Mouse (Mus musculus) heart, postnatal 10 days (tissue): Measurements from ENCODE around the gene Tenm3. TPM values are rescaled to one million over a fixed set of nuclear protein-coding genes. Genes with fewer than 3 reads are reported as not detected.

Experiments
- DNase-seq, 2 experiments: peaks; one replicate each; pipeline ENCODE4 v3.0.0; 2021
- intact Hi-C: fragments of 180-260 bp; cut with DNase I; formaldehyde crosslinking; loops from one replicate; pipeline ENCODE4 v1.15.1; 2025
- total RNA-seq, 2 experiments: library from RNA; stranded (reverse); gene quantifications; 2 replicates each; pipeline ENCODE4 v1.2.3; 2021

The Tenm3 gene
- total RNA-seq, 2 experiments from 2014 or later: 8.3 to 8.7 TPM

GRCm38 (mm10) chr8:48489417-48489816, 354.3 kb downstream of the Tenm3 start:
- no peak for DNase-seq
- intact Hi-C loops: no loop called here

DNA sequence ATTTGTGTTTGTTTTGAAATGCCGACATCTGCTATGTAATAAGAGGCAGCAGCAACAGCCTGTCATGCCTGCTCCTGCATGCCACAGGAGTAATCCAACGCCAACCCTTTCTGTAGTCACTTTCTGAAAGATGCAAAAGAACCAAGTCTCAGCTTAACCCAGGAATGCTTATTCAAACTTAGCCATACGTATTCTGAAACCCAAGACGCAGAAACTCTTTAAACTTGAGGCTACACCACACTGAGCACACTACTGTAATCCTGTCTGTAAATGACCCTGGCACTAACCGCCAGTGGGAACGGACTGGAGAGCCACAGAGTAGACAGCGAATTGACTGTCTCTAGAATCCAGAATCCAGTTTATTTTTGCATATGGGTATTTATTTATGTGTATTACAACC, 354.9 kb downstream of the Tenm3 start:
- DNase-seq: no peak
- intact Hi-C loops: no loop called here

GRCm38 (mm10) chr8:48484143-48484542, 359.6 kb downstream of the Tenm3 start:
- no peak for DNase-seq
- intact Hi-C loops: no loop called here

- intact Hi-C loops: no loop called here
- peak; percentile 37 to 49 for DNase-seq
Observed at GRCm38 (mm10) chr8:48481709-48482671, 361.8 kb downstream of the Tenm3 start.

DNA sequence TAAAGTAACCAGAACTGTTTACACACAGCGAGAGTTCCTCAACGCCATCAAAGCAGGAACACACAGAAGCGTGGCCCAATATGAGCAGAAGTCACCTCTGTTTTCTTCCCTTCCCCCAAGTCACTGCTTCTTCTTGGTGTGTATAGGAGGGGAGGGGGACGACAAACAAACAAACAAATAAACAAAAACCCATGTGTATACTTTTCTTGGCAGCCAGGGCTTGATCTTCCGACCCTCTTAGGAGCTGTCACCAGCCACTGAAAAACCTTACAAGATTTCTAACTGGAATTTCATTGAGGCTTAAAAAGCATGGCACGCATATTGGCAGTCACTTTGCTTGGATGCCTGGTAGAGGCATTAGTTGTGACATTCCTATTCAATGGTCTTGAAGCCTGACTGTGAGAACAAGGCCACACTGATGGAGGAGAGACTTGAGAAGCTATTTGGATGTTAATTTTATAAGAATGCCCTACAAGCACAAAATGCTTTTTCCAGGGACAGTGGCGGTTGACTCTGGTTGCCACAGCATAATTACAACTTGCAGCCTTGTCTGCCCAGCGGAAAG, 366.3 kb downstream of the Tenm3 start:
- intact Hi-C loops: no loop called here
- no peak for DNase-seq

GRCm38 (mm10) chr8:48476896-48477295, 366.9 kb downstream of the Tenm3 start:
- intact Hi-C loops: no loop called here
- DNase-seq: no peak

GRCm38 (mm10) chr8:48467633-48468032, 376.1 kb downstream of the Tenm3 start:
- DNase-seq: no peak
- intact Hi-C loops: no loop called here

DNA sequence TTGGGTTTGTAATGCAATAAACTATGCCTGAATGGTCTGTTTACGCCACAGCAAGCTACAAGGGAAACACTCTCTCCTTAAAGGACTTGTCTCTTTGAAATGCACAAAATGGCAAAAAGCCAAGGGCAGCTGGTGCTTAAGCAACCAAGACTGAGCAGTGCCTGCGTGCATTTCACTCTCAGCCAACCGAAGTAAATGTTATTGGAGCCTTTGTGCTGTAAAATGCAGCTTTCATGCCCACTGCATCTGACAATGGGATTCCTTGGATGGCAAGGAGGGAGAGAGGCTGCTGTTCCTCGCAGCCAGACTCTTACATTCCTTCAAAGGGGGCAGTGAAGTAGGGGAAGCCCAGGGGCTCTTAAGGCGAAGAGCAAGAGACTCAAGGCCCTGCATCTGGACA, 385.4 kb downstream of the Tenm3 start:
- intact Hi-C loops: no loop called here
- no peak for DNase-seq

DNA sequence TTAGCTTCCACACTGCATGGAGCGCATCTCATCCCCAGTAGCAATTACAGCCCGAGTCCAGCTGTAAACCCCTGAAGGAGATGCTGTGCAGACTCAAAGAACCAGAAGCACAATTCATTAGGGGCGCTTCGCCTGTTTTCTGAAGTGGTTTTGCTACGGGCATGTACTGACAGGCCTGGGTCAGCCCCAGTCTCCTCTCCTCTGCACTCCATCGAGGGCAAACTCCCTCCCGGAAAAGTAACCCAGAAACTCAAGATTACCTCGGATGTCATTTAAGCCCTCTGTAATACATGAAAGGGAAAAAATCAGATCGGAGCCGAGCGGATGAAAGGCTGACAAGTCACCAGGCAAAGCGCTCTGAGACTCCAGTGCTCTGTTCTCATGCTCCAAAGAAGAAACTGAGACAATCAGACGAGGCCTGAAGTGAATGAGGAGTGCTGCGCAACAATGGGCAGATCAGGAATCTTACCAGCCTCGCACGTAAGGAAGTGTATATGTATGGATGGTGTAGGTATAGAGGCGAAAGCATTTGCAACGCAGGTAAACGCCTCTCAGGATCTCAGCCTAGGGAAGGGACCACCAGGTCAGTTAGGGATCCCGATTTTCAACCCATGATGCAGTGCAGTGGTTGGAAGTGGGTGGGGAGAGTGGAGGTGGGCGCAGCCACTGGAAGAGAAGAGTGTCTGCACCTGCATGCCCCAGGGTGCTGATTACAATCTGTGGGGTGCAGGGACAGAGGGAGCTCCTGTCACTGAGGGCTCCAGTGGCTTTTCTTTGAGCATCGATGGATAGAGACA, 387.2 kb downstream of the Tenm3 start:
- intact Hi-C loops: no loop called here
- no peak for DNase-seq

DNA sequence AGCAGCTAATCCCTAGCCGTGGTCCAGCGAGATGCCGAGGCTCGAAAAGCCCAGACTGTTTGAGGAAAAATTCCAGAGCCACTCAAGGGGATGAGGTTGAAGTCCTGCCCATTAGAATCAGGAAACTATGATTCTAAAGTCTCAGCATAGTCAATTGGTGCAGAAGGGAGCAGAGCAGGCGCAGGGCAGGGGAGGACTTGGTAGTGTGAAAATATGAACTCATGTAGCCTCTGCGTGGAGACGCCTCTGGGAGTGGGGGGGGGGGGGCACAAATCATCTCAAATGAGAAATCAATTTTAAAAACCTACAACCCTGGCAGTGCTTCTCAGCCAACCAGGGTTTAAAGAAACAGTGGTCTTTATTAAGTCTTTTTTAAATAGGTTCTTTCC, 392.5 kb downstream of the Tenm3 start:
- DNase-seq: peak in 1 of 2 experiments; percentile 16

GRCm38 (mm10) chr8:48450397-48451246, 393.1 kb downstream of the Tenm3 start:
- intact Hi-C loops: no loop called here
- peak; percentile 44 to 49 for DNase-seq

More for the DNA sequence above, 392.5 kb downstream of the Tenm3 start:
- intact Hi-C loops: no loop called here

DNA sequence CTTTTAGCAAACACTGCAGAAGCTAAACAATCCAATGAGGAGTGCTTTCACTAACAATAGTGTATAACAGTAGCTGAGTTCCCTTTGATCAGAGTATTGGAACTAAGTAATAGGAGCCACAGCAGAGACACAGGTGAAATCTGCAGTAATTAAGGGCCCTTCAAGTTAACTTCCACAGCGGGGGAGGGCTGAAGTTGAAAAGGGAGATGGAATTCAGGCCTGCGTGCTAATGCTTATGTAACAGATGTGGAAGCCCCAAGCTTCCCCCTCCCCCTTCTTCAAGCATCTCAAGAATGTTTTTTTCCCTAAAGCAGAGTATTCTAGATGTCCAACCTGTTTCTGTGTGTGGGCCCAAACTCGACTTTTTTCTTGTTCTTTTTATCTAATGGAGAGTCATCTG, 394.1 kb downstream of the Tenm3 start:
- intact Hi-C loops: no loop called here

GRCm38 (mm10) chr8:48445690-48446089, 398.1 kb downstream of the Tenm3 start:
- no peak for DNase-seq
- intact Hi-C loops: no loop called here

More for the DNA sequence above, 394.1 kb downstream of the Tenm3 start:
- no peak for DNase-seq

- intact Hi-C loops: no loop called here
- no peak for DNase-seq
Observed at GRCm38 (mm10) chr8:48439491-48439890, 404.3 kb downstream of the Tenm3 start.

DNA sequence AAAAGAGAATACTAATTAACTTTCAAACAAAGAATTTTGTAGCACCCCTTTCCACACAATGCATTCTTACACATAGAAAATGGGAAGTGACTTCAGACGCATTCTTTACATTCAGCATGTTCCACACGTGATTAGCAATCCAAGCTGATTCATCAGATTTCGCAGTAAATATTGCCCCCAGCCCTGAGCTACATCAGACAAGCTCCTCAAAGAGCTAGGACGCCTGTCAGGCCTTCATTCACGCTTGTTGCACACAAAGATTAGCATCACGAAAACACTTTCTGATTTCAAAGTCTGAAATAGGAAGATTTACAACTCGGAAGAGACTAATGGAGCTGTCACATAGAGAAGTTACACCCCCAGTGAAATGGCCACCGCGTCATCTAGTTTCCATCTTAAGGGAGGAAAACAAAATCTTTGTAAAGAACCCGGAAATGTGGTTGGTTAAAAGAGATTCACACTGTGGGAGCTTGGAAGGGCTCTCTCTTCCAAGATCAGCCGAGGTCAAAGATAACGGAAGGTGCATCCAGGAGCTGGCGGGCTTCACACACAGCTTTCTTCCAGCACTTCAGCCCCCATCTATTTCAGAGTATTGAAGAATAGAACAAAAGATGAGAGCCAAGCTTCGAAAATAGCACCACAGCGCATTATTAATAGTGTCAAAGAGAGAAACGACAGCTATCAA, 406.1 kb downstream of the Tenm3 start:
- intact Hi-C loops: no loop called here
- DNase-seq: no peak

DNA sequence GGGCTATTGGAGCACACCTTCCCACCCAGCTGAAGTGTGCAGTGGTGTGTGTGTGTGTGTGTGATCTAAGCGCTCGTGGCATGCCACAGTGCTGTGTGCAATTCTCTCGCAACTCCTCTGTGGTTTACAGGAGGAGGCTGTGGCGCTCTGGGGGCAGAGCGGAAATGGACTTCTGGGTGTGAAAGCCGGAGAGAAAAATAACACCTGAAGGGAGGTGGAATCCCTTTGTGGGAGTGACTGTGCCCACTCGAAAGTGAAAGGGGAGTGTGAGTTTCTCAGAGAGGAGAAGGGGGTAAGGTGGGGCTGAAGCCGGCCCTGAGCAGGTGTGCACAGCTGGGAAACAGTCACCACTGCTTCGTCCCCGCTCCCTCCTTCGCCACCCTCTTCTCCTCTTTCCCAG, 418.6 kb downstream of the Tenm3 start:
- intact Hi-C loops: no loop called here

GRCm38 (mm10) chr8:48417714-48418113, 426.0 kb downstream of the Tenm3 start:
- no peak for DNase-seq
- intact Hi-C loops: no loop called here

More for the DNA sequence above, 418.6 kb downstream of the Tenm3 start:
- no peak for DNase-seq

- no peak for DNase-seq
- intact Hi-C loops: no loop called here
Observed at GRCm38 (mm10) chr8:48410916-48411315, 432.8 kb downstream of the Tenm3 start.

DNA sequence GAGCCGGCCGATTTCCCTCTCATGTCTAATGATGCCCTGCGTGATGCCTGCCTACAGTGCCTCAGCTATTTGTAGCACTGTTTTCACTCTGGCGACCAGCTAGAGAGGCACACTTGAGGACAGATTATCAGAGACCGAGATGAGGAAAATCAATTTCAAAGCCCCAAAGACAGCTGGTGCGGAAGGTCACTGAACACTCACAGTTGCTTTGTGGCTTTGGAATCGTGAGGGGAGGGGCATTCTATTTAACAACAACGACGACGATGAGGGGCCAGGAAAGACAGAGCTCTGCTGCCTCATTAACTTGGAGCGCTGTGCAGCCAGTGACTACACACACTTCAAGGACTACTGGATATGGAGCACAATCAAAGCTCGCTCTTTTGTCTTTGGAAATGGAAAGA, 443.2 kb downstream of the Tenm3 start:
- no peak for DNase-seq
- intact Hi-C loops: no loop called here

- intact Hi-C loops: no loop called here
- peak in 1 of 2 experiments; percentile 13 for DNase-seq
Observed at GRCm38 (mm10) chr8:48385833-48386232, 457.9 kb downstream of the Tenm3 start.
